Mouse (Mus musculus) urinary bladder, postnatal 25 days (tissue): ENCODE results near the gene Slc22a16.
"Not testable (repeated sequence)": the region's sequence is repeated elsewhere in the genome, so short reads cannot be mapped to it uniquely, and the experiment has no call there.

Experiments used
- DNase-seq: peaks from one replicate; pipeline ENCODE4 v3.0.0; 2022; ENCODE audit warnings: low spot score

The Slc22a16 gene

GRCm38 (mm10) chr10:40570036-40570435 is at the start of gene Slc22a16:
Slc22a16 (plus strand) TSS chr10:40570336.
- no peak for DNase-seq

GRCm38 (mm10) chr10:40521579-40521978 is 48.6 kb upstream of the Slc22a16 start:
- DNase-seq, result no peak

GRCm38 (mm10) chr10:40523312-40523975 is 46.7 kb upstream of the Slc22a16 start:
- no peak for DNase-seq

- no peak for DNase-seq
These were observed 45.9 kb upstream of the Slc22a16 start for GRCm38 (mm10) chr10:40524032-40524806.

DNA sequence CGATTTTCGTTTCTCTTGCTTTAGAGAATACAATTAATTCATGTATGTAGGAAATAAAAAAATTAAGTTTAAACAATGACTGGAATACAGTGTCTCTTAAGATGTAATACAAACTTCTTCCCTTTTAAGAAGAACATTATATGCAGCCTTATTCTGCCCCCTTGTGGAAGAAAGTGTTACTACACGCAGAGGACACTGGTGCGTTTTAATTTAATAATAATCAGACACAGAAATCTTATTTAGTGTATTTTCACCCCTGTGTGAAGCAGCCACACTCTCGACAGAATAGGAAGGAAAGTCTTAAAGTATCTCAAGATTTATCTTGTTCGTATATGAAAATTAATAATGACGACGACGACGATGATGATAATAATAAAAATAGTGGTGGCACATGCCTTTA is 45.1 kb upstream of the Slc22a16 start:
- DNase-seq, result peak; percentile 52

GRCm38 (mm10) chr10:40525616-40526155 is 44.5 kb upstream of the Slc22a16 start:
- DNase-seq, result no peak

DNA sequence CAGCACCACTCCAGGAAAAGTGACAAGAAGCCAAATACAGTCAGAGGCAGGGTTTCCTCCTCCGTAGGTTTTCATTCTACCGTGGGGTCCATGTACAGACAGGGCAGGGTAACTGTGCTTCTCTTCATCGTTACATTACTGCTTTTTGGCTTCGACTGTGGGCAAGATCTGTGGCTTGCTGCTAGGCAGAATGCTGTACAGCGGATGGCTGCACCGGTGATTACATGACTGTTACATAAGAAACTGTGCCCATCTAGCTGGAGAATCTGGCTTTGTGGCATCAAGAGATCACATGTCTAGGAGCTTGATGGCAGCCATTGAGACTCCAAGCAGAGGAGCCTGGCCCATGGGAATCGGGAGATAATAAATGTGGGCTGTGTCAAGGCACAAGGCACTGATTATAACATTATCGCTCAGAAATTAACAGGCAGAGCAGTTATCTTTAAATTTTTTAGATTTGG is 43.8 kb upstream of the Slc22a16 start:
- no peak for DNase-seq

DNA sequence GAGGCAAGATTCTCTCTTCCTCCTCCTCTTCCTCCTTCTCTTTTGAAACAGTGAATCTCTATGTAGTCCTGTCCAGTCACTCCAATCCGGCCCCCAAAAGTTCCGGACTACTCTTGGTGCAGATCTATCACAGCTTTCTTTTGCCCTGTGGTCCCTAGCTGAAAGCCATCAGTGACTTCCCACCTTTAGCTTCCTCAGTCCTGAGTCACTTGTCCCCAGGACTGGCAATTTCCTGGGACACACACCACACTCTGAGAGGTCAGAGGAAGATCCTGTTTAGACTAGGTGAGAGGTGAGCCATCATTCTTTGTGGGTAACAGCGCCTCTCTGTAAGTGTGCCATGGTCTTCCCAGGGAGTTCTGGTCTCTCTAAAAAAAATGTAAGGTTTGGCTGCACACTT is 43.1 kb upstream of the Slc22a16 start:
- no peak for DNase-seq

GRCm38 (mm10) chr10:40527573-40527972 is 42.6 kb upstream of the Slc22a16 start:
- no peak for DNase-seq

GRCm38 (mm10) chr10:40528668-40529067 is 41.5 kb upstream of the Slc22a16 start:
- DNase-seq, result no peak

- DNase-seq, result no peak
These were observed 40.5 kb upstream of the Slc22a16 start for GRCm38 (mm10) chr10:40529617-40530016.

DNA sequence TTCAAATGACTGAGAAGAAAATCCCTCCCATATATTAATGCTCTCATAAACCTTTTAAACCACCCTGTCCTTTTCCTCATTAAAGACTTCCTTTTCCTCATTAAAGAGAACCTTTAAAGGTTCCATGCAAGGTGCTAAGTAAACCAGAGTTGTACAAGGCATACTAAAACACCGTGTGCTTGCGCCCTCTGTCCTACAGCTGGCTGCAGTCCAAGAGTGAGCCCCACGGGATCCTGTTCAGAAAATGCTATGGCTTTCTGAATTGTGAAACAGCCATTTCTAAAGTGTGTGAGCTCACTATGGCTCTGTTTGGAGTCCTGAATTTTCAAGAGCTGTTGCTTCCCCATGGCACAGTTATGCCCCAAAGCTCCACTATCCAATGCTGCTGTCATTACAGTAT is 39.5 kb upstream of the Slc22a16 start:
- DNase-seq, result no peak

GRCm38 (mm10) chr10:40532586-40532985 is 37.5 kb upstream of the Slc22a16 start:
- not testable (repeated sequence) for DNase-seq

DNA sequence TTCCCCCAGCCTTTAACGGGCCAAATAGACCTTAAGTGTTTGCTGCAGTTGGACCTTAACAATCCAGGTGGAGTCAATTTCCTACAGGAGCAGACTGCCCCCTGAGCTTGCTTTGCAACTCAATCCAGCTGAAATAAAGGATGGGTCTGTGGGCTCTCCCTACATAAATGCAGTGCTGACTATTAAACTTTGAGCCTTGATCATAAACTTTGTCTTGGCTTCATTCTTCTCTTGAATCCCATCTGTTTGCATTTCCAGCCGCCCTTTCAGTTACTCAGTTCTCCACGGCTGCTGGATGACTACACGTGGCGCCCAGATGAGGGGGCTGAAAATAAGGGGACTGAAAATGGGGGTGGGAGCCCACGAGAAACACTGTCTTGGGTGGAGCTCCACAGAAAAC is 28.8 kb upstream of the Slc22a16 start:
- DNase-seq, result no peak

DNA sequence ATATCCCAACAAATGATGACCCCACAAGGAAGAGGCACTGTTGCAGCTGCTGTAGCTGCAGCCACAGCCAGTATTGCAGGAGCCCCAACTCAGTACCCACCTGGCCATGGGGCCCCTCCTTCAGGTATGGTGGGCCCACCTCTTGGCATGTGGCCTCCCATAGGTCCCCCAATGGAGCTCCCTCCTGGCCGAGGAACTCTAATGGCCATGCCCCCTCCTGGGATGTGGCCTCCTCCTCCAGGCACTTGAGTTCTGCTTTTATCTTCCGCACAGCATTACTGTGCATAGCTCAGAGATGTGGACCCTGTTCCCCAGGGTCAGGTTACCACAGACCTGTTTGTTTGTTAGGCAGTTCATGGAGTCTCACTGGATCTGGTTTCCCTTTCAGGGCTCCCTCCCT is 20.8 kb upstream of the Slc22a16 start:
- no peak for DNase-seq

DNA sequence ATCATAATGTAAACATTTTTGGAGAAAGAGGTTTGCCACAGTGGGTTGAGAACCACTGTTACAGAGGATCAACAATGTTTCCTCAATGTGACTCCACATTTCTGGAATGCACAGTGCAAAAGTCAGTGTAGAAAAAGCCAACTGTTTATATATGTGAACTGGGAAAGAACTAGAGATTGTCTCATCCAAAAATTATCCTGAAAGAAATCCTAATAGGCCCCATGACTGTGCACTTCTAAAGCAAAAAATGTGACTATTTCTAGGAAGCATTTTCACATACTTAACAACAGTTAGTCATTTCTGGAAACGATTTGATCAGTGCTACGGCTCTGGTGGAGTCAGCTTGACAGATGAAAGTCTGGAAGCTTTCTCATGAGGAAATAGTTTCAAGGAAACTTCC is 18.3 kb upstream of the Slc22a16 start:
- no peak for DNase-seq

GRCm38 (mm10) chr10:40565695-40566094 is 4.4 kb upstream of the Slc22a16 start:
- DNase-seq, result not testable (repeated sequence)

DNA sequence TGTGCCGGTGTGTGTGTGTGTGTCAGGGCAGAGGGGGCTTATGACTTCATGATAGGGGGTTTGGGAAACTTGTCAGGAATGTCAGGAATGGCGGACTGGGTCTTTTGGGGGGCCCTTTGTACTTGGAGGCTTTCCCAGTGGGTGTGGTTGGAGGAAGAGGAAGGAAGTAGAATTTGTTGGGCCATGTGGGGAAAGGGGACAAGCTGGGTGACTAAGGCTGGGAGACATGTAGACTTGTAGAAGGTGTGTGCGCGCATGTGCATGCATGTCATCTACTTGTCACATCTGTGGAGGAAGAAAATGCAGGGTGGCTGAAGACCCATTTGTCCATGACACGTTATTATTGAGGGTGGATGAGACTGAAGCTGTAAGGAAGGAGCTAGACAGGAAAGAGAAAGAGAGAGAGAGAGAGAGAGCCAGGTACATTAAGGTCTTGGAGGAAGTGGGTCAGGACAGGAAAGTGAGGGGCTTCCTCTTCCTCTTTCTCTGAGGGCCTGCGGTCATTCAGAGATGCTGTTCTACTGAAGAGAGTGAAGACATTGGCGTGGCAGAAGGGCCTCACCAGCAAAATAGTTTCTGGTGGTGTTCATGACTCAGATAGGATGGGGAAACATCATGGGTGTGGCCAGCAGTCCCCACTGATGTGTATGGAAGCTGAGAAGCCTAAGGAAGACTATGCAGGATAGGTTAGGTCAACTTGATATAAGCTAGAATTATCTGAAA is 5.9 kb downstream of the Slc22a16 start:
- no peak for DNase-seq

DNA sequence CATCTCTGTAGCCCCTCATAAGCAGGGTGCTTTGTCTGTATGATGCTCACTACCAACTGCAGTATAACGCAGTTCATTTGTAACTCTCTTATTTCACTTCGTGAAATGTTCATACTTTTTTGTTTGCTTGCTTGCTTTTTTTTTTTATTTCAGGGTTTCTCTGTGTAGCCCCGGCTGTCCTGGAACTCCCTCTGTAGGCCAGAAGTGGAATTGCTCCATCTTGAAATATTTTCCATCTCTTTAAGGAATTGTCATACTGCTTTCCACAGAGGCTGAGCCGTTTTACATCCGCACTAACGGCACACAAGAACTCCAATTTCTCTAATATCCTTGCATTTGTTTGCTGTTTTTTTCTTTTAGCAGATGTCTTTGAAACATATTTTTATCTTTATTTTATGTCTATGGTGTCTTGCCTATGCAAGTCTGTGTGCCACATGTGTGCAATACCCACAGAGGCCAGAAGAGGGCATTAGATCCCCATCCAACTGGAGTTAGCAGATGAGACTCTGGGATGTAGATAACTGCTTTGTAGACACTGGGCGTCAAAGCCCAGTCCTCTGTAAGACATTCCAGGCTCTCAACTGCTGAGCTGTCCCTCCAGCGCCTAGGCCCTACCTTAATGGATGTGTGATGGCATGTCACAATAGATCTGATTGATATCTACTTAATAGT is 13.6 kb downstream of the Slc22a16 start:
- DNase-seq, result no peak

- DNase-seq, result no peak
These were observed 22.1 kb downstream of the Slc22a16 start for GRCm38 (mm10) chr10:40592186-40592585.

GRCm38 (mm10) chr10:40597177-40597576 is 27.0 kb downstream of the Slc22a16 start:
- no peak for DNase-seq
